Mouse (Mus musculus) liver, postnatal 0 days (tissue): ENCODE data around the gene Zfp398.

Experiments
- CTCF ChIP-seq: sonication (generic); IDR thresholded peaks from 2 replicates; pipeline ENCODE4 v1.5.1; 2016; ENCODE audit warnings: antibody characterized with exemption, low read depth
- EP300 ChIP-seq: IDR thresholded peaks from 2 replicates; pipeline ENCODE4 v1.6.1; 2016; ENCODE audit warnings: antibody characterized with exemption, low read depth, mild to moderate bottlenecking

- TF ChIP-seq EP300 (no peak), CTCF (no peak)
Observed at GRCm38 (mm10) chr6:47841831-47842230, 6.4 kb downstream of the Zfp398 start.
